Mouse (Mus musculus): Measurements from ENCODE around the gene Gm45711. TPM values are rescaled to one million over a fixed set of nuclear protein-coding genes. Genes with fewer than 3 reads are reported as not detected.
A peak's percentile ranks its signal among the peaks of the same experiment; 100 is the strongest.
"Not testable (repeated sequence)": the region's sequence is repeated elsewhere in the genome, so short reads cannot be mapped to it uniquely, and the experiment has no call there.

Gm45711 gene
- polyA plus RNA-seq, 1 experiment from 2014 or later = not detected

- H3K4me2 ChIP-seq (replicated peaks); H3K27me3 ChIP-seq (replicated peaks); H3K4me1 ChIP-seq; H3K9me3 ChIP-seq; H3K4me3 ChIP-seq; ATAC-seq (ENCODE audit: low FRiP score, low read depth); H3K9ac ChIP-seq; H3K27ac ChIP-seq; H3K36me3 ChIP-seq: not testable (repeated sequence)
- WGBS = 89% methylated on average over 3 of the region's 3 CpGs
Observed at GRCm38 (mm10) chr8:104312023-104312422, 2.1 kb upstream of the Gm45711 start.

DNA sequence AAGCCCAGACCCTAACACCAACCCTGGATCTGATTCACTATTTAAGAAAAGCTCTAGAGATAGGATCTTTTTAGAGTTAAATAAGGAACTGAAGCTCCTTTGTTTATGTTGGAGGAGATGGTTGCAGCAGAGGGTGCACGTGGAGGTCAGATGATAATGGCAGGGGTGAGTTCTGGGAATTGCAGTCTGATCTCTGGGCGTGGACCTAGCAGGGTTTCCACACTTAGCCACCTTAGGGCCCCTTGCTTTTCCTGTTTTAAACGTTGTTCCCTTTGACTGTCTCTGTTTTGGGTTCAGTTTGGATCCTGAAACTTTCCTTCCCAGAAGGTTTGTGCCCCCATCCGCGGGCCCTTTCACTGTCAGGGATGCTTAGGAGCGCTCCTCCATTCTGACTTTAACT lies 1.5 kb downstream of the Gm45711 start:
- ATAC-seq (ENCODE audit: low FRiP score, low read depth); H3K4me3 ChIP-seq; H3K4me2 ChIP-seq (replicated peaks); H3K4me1 ChIP-seq; H3K36me3 ChIP-seq; H3K9ac ChIP-seq; H3K27ac ChIP-seq; H3K27me3 ChIP-seq (replicated peaks); H3K9me3 ChIP-seq: not testable (repeated sequence)
- WGBS = 48% methylated on average over 6 of the region's 6 CpGs

- Histone ChIP-seq H3K9me3 (no peaks in the 10 kb centered on the region), H3K27ac (no peak overlapping the region), H3K36me3 (no peaks in the 10 kb centered on the region), H3K4me2 (replicated peaks) (no peak overlapping the region), H3K4me1 (no peaks in the 10 kb centered on the region), H3K9ac (no peak overlapping the region), H3K27me3 (replicated peaks) (no peaks in the 10 kb centered on the region), H3K4me3 (no peak overlapping the region)
- WGBS = 91% methylated on average over 11 of the region's 11 CpGs
- ATAC-seq (ENCODE audit: low FRiP score, low read depth) = no peak
Observed at GRCm38 (mm10) chr8:104304962-104305361, 4.9 kb downstream of the Gm45711 start.

DNA sequence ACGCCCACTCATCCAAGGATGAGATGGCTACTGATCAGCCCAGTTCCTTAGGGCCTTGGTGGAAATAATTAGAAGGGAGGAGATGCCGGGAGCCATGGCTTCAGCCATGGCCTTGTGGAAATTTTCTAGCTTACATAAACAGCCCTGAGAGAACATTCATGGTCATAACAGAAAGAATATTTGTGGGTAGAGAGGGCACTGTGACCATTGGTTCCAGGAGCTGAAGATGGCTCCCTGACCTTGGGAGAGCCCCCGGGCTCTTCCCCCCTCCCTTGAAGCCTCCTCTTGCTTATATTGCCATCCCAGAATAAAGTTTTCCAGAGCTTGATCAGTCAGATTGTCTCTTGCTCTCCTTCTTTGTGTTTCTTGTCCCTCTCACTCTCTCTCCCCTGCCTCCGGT lies 7.3 kb downstream of the Gm45711 start:
- H3K9ac ChIP-seq; ATAC-seq (ENCODE audit: low FRiP score, low read depth); H3K36me3 ChIP-seq; H3K27ac ChIP-seq; H3K4me1 ChIP-seq; H3K9me3 ChIP-seq; H3K4me3 ChIP-seq; H3K27me3 ChIP-seq (replicated peaks); H3K4me2 ChIP-seq (replicated peaks): not testable (repeated sequence)
- WGBS = 88% methylated on average over 4 of the region's 4 CpGs

DNA sequence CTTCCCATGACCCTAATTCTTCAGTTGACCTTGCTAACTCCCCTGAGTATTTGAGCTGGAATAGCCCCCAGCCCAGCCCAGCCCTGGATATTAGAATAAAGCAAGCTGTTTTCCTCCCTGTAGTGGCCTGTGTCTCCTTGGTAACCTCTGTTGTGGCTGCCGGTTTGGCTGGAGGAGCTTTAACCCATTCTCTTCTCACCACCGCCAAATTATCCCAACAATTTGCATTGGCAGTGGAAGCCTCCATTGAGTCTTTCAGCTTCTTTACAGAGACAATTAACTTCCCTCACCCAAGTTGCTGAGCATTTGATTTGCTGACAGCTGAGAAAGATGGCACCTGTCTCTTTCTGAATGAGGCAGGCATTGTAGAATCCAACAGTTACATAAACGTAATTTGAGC lies 8.3 kb downstream of the Gm45711 start:
- H3K36me3 ChIP-seq; H3K9ac ChIP-seq; H3K4me2 ChIP-seq (replicated peaks); H3K27me3 ChIP-seq (replicated peaks); H3K4me3 ChIP-seq; H3K27ac ChIP-seq; H3K9me3 ChIP-seq; H3K4me1 ChIP-seq: not testable (repeated sequence)
- WGBS = 8% methylated on average over 3 of the region's 3 CpGs
- ATAC-seq (ENCODE audit: low FRiP score, low read depth) = 0 out of 2 replicates have a peak, but pooled peaks have one; percentile 53

- no peak overlapping the region for H3K4me2 ChIP-seq (replicated peaks)
- no peaks in the 10 kb centered on the region for H3K9me3 ChIP-seq
- no peak overlapping the region for H3K9ac ChIP-seq
- H3K36me3 ChIP-seq = no peaks in the 10 kb centered on the region
- H3K4me1 ChIP-seq = no peaks in the 10 kb centered on the region
- 93% methylated on average over 1 of the region's 1 CpGs for WGBS
- H3K27ac ChIP-seq = no peak overlapping the region
- ATAC-seq (ENCODE audit: low FRiP score, low read depth) = no peak
- H3K4me3 ChIP-seq = no peak overlapping the region
- no peaks in the 10 kb centered on the region for H3K27me3 ChIP-seq (replicated peaks)
Observed at GRCm38 (mm10) chr8:104294396-104294795, 15.5 kb downstream of the Gm45711 start.

- 85% methylated on average over 12 of the region's 12 CpGs for WGBS
- H3K4me3 ChIP-seq = not testable (repeated sequence)
Observed at GRCm38 (mm10) chr8:104293081-104293480, 16.8 kb downstream of the Gm45711 start, which contains the start of gene Cmtm2a. TSS of gene Cmtm2a (minus strand) at chr8:104293181.

GRCm38 (mm10) chr8:104268937-104269440 lies 40.9 kb downstream of the Gm45711 start:
- 92% methylated on average over 6 of the region's 6 CpGs for WGBS
- Histone ChIP-seq H3K27me3 (replicated peaks) (no peaks in the 10 kb centered on the region), H3K9me3 (no peaks in the 10 kb centered on the region), H3K4me1 (no peaks in the 10 kb centered on the region), H3K4me2 (replicated peaks) (no peak overlapping the region), H3K27ac (no peak overlapping the region), H3K9ac (no peak overlapping the region), H3K36me3 (peaks cover 7% of the 10 kb centered on the region; the same call in 1 of the 2 replicates), H3K4me3 (no peak overlapping the region)
- no peak for ATAC-seq (ENCODE audit: low FRiP score, low read depth)

More at GRCm38 (mm10) chr8:104293081-104293480, 16.8 kb downstream of the Gm45711 start, which contains the start of gene Cmtm2a:
- H3K4me1 ChIP-seq; H3K9ac ChIP-seq; H3K27ac ChIP-seq; H3K27me3 ChIP-seq (replicated peaks); H3K9me3 ChIP-seq; ATAC-seq (ENCODE audit: low FRiP score, low read depth); H3K4me2 ChIP-seq (replicated peaks); H3K36me3 ChIP-seq: not testable (repeated sequence)

- Histone ChIP-seq H3K36me3 (peaks cover 13% of the 10 kb centered on the region; the same call in 1 of the 2 replicates), H3K9ac (no peak overlapping the region), H3K4me3 (no peak overlapping the region), H3K4me2 (replicated peaks) (no peak overlapping the region), H3K27ac (no peak overlapping the region), H3K4me1 (no peaks in the 10 kb centered on the region), H3K27me3 (replicated peaks) (no peaks in the 10 kb centered on the region), H3K9me3 (no peaks in the 10 kb centered on the region)
- no peak for ATAC-seq (ENCODE audit: low FRiP score, low read depth)
Observed at GRCm38 (mm10) chr8:104268368-104268767, 41.5 kb downstream of the Gm45711 start.

GRCm38 (mm10) chr8:104264271-104264935 lies 45.5 kb downstream of the Gm45711 start:
- H3K4me3 ChIP-seq = not testable (repeated sequence)
- WGBS = 98% methylated on average over 22 of the region's 22 CpGs

DNA sequence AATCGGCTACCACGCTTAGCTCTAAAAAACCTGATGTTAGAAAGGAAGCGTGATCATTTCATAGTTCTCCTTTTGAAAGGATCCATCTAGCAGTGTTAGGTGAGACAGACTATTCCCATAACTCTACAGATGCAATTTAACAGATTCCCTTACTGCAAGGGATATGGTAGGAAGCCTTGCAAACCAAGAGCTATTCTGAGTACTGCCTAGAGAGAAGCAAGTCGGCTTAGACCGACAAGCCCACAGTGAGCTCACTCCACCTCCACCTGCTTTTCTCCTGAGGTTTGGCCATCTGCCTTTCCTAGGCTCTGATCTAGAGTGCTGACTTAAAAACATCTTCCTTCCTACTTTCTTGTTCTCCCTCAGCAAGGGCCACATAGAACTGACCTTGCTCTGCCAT lies 48.1 kb downstream of the Gm45711 start:
- H3K27me3 ChIP-seq (replicated peaks); ATAC-seq (ENCODE audit: low FRiP score, low read depth); H3K9ac ChIP-seq; H3K9me3 ChIP-seq; H3K4me3 ChIP-seq; H3K4me1 ChIP-seq; H3K4me2 ChIP-seq (replicated peaks); H3K27ac ChIP-seq: not testable (repeated sequence)
- peaks cover 38% of the 10 kb centered on the region for H3K36me3 ChIP-seq
- WGBS = 96% methylated on average over 5 of the region's 5 CpGs

More at GRCm38 (mm10) chr8:104264271-104264935, 45.5 kb downstream of the Gm45711 start:
- peaks cover 16% of the 10 kb centered on the region; the same call in 1 of the 2 replicates for H3K36me3 ChIP-seq
- H3K27me3 ChIP-seq (replicated peaks); H3K4me2 ChIP-seq (replicated peaks); H3K9me3 ChIP-seq; H3K9ac ChIP-seq; H3K4me1 ChIP-seq; H3K27ac ChIP-seq; ATAC-seq (ENCODE audit: low FRiP score, low read depth): not testable (repeated sequence)

DNA sequence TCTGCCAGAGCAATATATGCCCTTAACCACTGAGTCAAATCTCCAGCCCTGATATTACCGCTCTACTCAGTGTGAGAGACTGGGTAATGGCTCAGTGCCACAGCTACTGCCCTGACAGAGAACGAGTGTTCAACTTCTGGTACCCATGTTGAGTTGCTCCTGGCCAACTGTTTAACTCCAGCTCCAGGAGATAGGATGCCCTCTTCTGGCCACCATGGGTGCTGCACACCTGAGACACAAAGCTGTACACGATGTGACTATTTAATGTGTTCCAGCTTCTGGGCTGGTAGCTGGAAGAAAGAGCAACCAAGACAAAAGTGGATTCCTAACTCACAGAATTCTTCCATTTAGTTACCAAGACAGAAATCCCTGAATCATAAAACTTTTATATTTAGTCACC lies 56.9 kb downstream of the Gm45711 start:
- no peaks in the 10 kb centered on the region for H3K9me3 ChIP-seq
- WGBS = 91% methylated on average over 3 of the region's 3 CpGs
- no peak for ATAC-seq (ENCODE audit: low FRiP score, low read depth)

GRCm38 (mm10) chr8:104251461-104251860 lies 58.4 kb downstream of the Gm45711 start:
- Histone ChIP-seq H3K4me1 (peaks cover 20% of the 10 kb centered on the region), H3K27ac (no peak overlapping the region), H3K9me3 (no peaks in the 10 kb centered on the region), H3K4me3 (peak overlapping the region; percentile 52), H3K4me2 (replicated peaks) (peak overlapping the region; percentile 66), H3K9ac (peak overlapping the region; percentile 57), H3K36me3 (no peaks in the 10 kb centered on the region), H3K27me3 (replicated peaks) (no peaks in the 10 kb centered on the region)
- no peak for ATAC-seq (ENCODE audit: low FRiP score, low read depth)
- WGBS = 0% methylated on average over 7 of the region's 7 CpGs

More for the DNA sequence above, 56.9 kb downstream of the Gm45711 start:
- H3K27me3 ChIP-seq (replicated peaks) = no peaks in the 10 kb centered on the region
- no peak overlapping the region for H3K9ac ChIP-seq
- no peak overlapping the region for H3K4me3 ChIP-seq
- H3K4me2 ChIP-seq (replicated peaks) = no peak overlapping the region
- no peak overlapping the region for H3K27ac ChIP-seq
- H3K36me3 ChIP-seq = peaks cover 8% of the 10 kb centered on the region
- H3K4me1 ChIP-seq = peaks cover 8% of the 10 kb centered on the region

All from neural tube, embryonic 12.5 days (tissue).